Mouse (Mus musculus): ENCODE measurements around the gene Scyl1.

- TF ChIP-seq TAL1 (IDR thresholded peaks at IDR 0.05; ENCODE audit: low read length) (no peak), GATA1 (IDR thresholded peaks at IDR 0.05; ENCODE audit: low read length) (no peak)
Measured at GRCm38 (mm10) chr19:5715793-5716688, 55.2 kb downstream of the Scyl1 start.

Data from erythroblast, embryonic 14.5 days (primary cell).